Mouse (Mus musculus) embryonic fibroblast, embryonic 13.5 days (primary cell): ENCODE results near the gene Mcm3ap. TPM values are rescaled to one million over a fixed set of nuclear protein-coding genes. Genes with fewer than 3 reads are reported as not detected.

Experiments
- H3K27ac ChIP-seq: 2 replicates; pipeline ENCODE4 v1.5.1; 2012; ENCODE audit warnings: low read length, control low read depth, inconsistent platforms; ENCODE audit not compliant: insufficient read depth
- H3K4me1 ChIP-seq: 2 replicates; pipeline ENCODE4 v1.6.1; 2011; ENCODE audit warnings: low read length; ENCODE audit not compliant: control insufficient read depth, insufficient read depth
- H3K4me3 ChIP-seq: 2 replicates; pipeline ENCODE4 v1.5.1; 2011; ENCODE audit warnings: mild to moderate bottlenecking, control low read depth, low read length; ENCODE audit not compliant: insufficient read depth
- CTCF ChIP-seq: IDR thresholded peaks from 2 replicates; pipeline ENCODE4 v1.5.1; 2011; ENCODE audit warnings: mild to moderate bottlenecking, control low read depth, low read length, moderate library complexity, borderline replicate concordance; ENCODE audit not compliant: insufficient read depth
- POLR2A ChIP-seq: IDR thresholded peaks from 2 replicates; pipeline ENCODE4 v1.6.1; 2011; ENCODE audit warnings: low read depth, mild to moderate bottlenecking, control low read depth, low read length, moderate library complexity
- polyA plus RNA-seq: library from polyadenylated mRNA; stranded (reverse); fragments of >200 nt; gene quantifications from 2 replicates; pipeline ENCODE4 v1.2.4, GENCODE M21; 2011; ENCODE audit warnings: low read depth; ENCODE audit not compliant: missing spikeins, insufficient read length

Mcm3ap gene
- polyA plus RNA-seq, 1 experiment: 35.4 TPM

DNA sequence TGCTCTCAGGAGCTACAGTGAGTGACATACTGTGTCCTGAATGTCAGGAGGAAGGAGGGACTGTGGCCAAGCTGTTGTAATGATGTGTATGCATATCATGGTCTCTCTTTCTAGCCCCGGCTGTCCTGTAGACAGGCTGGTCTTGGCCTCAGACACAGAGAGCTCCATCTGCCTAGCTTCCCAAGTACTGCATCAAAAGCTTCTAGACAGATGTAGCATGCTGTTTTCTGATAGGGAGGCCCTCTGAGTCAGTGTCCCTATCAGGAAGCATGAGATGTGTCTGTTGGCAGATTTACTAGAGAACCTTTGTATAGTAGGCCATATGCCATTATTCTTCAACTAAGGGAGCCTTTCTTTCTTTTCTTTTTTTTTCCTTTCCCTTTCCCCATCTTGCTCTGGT is 24.8 kb downstream of the Mcm3ap start:
- Histone ChIP-seq H3K27ac (no peak overlapping the region), H3K4me3 (no peak overlapping the region), H3K4me1 (no peaks in the 10 kb centered on the region)
- TF ChIP-seq POLR2A: no peak
- no peak for TF ChIP-seq CTCF

DNA sequence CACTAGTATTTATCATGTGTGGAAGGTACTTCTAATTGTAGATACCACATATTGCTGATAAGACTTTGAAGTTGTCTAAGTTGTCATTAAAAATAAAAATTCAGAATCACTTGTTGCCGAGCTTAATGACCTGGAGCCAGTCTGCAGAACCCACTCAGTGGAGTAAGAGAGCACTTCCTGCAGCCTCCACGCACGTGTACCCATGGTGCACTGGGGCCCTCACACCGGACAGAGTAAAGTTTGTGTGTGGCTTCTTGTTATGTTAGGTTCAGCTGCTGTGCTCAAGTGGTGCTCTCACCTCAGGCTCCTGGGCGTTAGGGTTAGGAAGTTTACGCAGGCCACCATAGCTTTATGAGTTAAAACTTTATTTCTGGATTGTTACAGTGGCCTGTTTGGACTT is 26.8 kb downstream of the Mcm3ap start:
- no peak overlapping the region for H3K27ac ChIP-seq
- H3K4me1 ChIP-seq: no peaks in the 10 kb centered on the region
- no peak overlapping the region for H3K4me3 ChIP-seq
- no peak for TF ChIP-seq CTCF
- no peak for TF ChIP-seq POLR2A

DNA sequence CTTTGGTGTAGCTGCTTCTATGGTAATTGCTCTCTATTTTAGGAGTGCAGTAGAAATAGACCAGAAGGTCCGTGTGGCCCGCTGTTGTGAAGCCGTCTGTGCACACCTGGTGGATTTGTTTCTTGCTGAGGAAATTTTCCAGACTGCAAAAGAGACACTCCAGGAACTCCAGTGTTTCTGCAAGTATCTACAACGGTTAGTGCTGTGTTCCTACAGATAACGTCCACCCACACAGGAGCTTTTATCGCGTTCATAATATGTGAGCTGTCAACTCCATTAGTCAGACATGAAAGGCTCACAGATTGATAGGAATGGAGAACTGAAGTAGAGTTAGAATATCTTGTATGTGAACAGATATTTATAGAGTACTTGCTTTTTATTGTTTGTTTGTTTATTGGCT is 27.6 kb downstream of the Mcm3ap start:
- TF ChIP-seq POLR2A (no peak), CTCF (no peak)
- Histone ChIP-seq H3K4me1 (no peaks in the 10 kb centered on the region), H3K27ac (no peak overlapping the region), H3K4me3 (no peak overlapping the region)

DNA sequence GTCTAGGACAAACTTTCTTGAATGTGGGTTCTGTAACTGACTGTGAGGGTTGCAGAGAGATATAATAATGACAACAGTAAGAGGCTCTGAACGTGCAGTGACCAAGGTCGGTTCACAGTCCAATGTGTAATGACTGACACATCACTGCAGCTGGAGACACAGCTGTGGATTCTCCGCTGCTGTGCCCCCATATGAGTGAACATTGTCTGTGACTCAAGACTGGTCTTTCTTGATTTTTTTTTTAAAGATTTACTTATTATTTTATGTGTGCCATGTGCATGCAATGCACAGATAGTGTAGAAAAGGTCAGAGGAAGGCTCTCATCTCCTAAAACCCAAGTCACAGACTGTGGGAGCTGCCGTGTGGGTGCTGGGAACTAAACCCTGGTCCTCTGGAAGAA is 28.8 kb downstream of the Mcm3ap start:
- no peak overlapping the region for H3K27ac ChIP-seq
- no peak overlapping the region for H3K4me3 ChIP-seq
- no peak for TF ChIP-seq POLR2A
- TF ChIP-seq CTCF: no peak
- no peaks in the 10 kb centered on the region for H3K4me1 ChIP-seq

DNA sequence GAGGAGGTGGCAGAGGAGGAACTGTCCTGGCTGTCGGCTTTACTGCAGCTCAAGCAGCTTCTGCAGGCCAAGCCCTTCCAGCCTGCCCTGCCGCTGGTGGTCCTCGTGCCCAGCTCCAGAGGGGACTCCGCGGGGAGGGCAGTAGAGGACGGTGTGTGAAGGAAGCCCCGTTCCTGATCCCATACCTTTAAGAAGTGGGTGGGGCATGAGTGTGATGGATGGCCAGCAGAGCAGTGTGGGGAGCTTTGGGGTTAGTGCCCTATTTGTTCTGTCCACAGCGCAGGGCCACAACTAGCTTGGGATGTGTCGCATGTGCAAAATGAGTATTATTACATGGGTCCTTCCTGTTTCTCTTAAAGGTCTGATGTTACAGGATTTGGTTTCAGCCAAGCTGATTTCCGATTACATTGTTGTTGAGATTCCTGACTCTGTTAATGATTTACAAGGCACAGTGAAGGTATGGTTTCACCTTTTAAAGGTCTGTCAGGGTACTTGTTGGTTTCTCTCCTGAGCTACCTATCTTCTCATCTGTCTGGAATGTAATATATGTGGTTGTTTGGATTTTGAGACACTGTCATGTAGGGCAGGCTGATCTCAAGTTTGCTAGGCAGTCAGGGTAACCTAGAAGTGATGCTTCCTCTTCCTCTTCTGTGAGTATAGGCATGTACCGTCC is 35.7 kb downstream of the Mcm3ap start:
- no peak for TF ChIP-seq POLR2A
- TF ChIP-seq CTCF: no peak
- Histone ChIP-seq H3K27ac (no peak overlapping the region), H3K4me3 (no peak overlapping the region), H3K4me1 (no peaks in the 10 kb centered on the region)

DNA sequence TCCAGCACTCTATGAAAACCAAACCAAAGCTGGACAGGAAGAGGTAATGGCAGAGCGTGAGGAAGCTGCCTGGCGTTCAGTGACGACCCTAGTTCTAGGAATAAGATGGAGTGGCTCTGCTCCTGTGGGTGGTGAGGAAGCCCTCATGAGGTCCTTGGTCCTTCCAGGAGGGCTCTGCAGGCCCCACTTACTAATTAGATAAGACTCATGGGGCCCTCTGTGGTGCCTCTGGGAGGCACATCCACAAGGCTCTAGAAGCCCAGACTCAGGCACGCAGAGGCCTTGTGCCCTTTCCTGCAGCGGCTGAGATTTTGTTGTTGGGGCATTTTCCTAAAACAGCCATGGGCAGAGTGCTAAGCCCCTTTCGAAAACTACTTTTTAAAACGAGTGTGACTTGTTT is 37.1 kb downstream of the Mcm3ap start:
- no peak overlapping the region for H3K4me3 ChIP-seq
- TF ChIP-seq CTCF (no peak), POLR2A (no peak)
- no peak overlapping the region for H3K27ac ChIP-seq
- H3K4me1 ChIP-seq: no peaks in the 10 kb centered on the region

DNA sequence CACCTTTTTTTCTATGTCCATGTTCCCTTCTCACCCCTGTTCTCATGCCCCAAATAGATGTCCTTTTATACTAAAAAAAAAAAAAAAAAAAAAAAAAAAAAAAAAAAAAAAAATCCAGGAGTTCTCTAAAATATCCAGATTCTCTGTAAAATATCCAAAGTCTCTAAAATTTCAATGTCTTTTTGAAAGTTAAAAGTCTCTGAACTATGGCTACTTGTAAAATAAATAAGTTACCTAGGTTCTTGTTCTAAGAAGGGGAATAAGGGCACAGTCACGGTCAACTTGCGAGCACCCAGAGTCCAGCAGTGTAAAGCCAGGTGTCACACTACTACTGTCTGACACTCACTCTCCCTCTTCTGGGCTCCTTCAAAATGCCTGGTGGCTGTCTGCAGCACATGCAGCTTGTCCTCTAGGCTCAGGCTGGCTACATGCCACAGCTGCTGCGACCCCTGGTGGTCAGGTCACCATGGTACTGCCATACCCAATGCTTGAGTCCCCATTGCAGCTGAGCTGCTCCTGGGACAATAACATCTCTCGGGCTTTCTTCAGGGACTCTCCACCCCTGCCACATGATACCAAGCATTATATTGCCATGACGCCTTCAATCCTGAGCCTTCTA is 44.3 kb downstream of the Mcm3ap start:
- H3K4me1 ChIP-seq: no peaks in the 10 kb centered on the region
- TF ChIP-seq CTCF (peak; percentile 87), POLR2A (no peak)
- H3K27ac ChIP-seq: no peak overlapping the region
- H3K4me3 ChIP-seq: no peak overlapping the region

DNA sequence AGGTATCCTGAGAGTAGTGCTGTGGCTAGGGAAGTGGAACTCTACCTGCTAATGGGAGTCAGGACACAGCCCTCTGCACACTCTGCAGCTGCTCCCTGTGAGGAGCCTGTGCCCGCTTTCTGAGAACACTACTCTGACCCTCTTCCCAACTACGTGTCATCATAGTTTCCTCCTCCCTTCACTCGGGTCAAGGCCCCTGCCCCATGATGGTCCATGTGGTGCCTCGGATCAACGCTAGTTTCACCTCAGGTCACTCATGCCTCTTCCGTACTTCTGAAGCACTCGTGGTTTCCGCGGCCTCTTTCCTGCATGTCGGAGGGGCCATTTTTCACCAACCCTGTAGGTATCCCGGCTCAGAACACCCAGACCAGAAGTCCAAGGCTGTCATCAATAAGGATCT is 62.2 kb downstream of the Mcm3ap start:
- Histone ChIP-seq H3K4me1 (no peaks in the 10 kb centered on the region), H3K4me3 (peak overlapping the region; percentile 68), H3K27ac (no peak overlapping the region)
- no peak for TF ChIP-seq POLR2A
- TF ChIP-seq CTCF: no peak

DNA sequence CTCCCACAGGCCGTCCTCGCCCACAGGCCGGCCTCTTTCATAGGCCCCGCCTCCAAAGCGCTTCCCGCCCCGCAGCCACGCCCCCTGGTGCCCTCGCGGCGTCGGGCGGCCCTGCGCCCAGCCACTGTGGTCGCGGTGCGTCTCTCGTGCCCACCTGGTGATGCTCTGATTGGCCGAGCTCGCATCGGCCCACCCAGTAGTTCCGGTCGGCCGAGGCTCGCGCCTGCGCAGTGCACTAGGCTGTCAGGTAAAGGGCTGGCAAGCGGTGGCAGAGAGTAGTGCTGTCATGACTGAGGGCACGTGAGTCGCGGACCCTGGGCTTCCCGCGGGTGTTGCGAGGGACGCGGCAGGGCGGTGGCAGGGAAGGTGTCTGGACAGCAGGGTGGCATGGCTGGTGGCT is 62.6 kb downstream of the Mcm3ap start, which contains the start of gene Lss:
TSS of gene Lss (plus strand) at position 214 of the 400 bp plus-strand sequence.
- peak within 1 kb of the TSS; percentile 68 for H3K4me3 ChIP-seq
- no peak within 1 kb of the TSS for H3K27ac ChIP-seq
- TF ChIP-seq CTCF: no peak
- peak; percentile 81 for TF ChIP-seq POLR2A
- no peaks in the 10 kb centered on the region for H3K4me1 ChIP-seq

DNA sequence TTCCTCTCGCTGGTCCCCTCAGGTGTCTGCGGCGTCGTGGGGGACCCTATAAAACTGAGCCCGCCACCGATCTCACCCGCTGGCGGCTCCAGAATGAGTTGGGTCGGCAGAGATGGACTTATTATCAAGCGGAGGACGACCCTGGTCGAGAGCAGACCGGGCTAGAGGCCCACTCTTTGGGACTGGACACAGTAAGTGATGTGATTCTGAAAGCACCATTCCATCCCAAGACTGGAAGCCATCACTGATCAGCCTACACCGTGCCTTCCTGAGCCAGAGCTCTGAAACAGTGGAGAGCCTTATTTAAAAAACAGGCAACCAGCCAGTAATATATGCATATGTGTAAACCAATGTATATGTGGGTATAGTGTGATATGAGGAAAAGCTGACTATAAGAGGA is 63.1 kb downstream of the Mcm3ap start:
- no peak overlapping the region for H3K27ac ChIP-seq
- TF ChIP-seq POLR2A (no peak), CTCF (no peak)
- no peaks in the 10 kb centered on the region for H3K4me1 ChIP-seq
- peak overlapping the region; percentile 66 for H3K4me3 ChIP-seq
